ENCODE assay signal across 8 mouse cellular contexts in the genomic region with DNA sequence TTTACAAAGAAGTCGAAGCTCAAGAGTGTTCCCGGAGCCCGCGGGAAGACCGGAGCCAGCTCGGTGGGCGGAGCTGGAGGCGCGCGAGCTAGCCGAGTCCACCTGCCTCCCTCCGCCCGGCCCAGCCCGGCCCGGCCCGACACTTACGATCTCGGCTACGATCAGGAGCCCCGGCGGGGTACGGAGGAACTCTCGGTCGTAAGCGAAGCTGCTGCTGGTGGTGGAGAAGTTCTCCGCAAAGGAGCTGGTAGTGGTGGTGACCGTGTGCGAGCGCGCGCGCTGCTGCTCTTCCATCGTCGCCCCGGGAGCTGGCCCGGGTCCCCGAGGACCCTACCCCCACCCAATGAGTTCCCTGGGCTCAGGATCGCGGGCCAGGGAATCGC. TPM values are rescaled to one million over a fixed set of nuclear protein-coding genes. Genes with fewer than 3 reads are reported as not detected.
DNase-seq lines count a peak whose midpoint lies in the region; ATAC-seq and TF ChIP-seq lines count a peak whose summit lies in the region.

No protein-coding gene starts in this region.

- TF ChIP-seq CTCF in left cerebral cortex, adult 2 months (IDR thresholded peaks at IDR 0.05), result no peak
- TF ChIP-seq CTCF in brain, embryonic 14.5 days (IDR thresholded peaks at IDR 0.05; ENCODE audit: borderline replicate concordance, extremely low read depth, insufficient read depth, insufficient read length), result no peak
- no peak for TF ChIP-seq CTCF in forebrain, postnatal 0 days (IDR thresholded peaks at IDR 0.05; ENCODE audit: low read depth)
- TF ChIP-seq CTCF in liver, embryonic 14.5 days (IDR thresholded peaks at IDR 0.05; ENCODE audit: low read depth), result no peak

- intact Hi-C loops in left cerebral cortex, adult 2 months (cut with DNase I), result no loop called here

- H3K9ac ChIP-seq in forebrain, postnatal 0 days, result peak overlapping the region; percentile 51
- H3K9ac ChIP-seq in intestine, embryonic 16.5 days (ENCODE audit: low read depth, low read length), result peak overlapping the region; percentile 79
- H3K9ac ChIP-seq in liver, embryonic 14.5 days (replicated peaks), result peak overlapping the region; percentile 41; the same call in 1 of the 2 replicates

- H3K27ac ChIP-seq in left cerebral cortex, adult 2 months, result peak overlapping the region; percentile 56; the same call in 1 of the 2 replicates
- no peak overlapping the region; the same call in 1 of the 2 replicates for H3K27ac ChIP-seq in forebrain, postnatal 0 days (ENCODE audit: low read depth, low read length)
- peak overlapping the region; percentile 75 for H3K27ac ChIP-seq in intestine, embryonic 16.5 days (ENCODE audit: low read length)
- no peak overlapping the region for H3K27ac ChIP-seq in liver, embryonic 14.5 days

- no peak for TF ChIP-seq POLR2A in brain, embryonic 14.5 days (IDR thresholded peaks at IDR 0.05; ENCODE audit: borderline replicate concordance, extremely low read depth, insufficient read depth, insufficient read length, poor library complexity, severe bottlenecking)

- no peaks in the 10 kb centered on the region for H3K36me3 ChIP-seq in forebrain, postnatal 0 days (ENCODE audit: insufficient read depth)
- H3K36me3 ChIP-seq in intestine, embryonic 16.5 days (ENCODE audit: control insufficient read depth, insufficient read depth, low read length), result no peaks in the 10 kb centered on the region
- H3K36me3 ChIP-seq in liver, embryonic 14.5 days (replicated peaks; ENCODE audit: control insufficient read depth, insufficient read depth, low read depth), result no peaks in the 10 kb centered on the region

- H3K4me3 ChIP-seq in left cerebral cortex, adult 2 months, result peak overlapping the region; percentile 70
- peak overlapping the region; percentile 62 for H3K4me3 ChIP-seq in forebrain, postnatal 0 days (ENCODE audit: low read depth, low read length)
- H3K4me3 ChIP-seq in intestine, embryonic 16.5 days (ENCODE audit: low read length), result peak overlapping the region; percentile 72
- peak overlapping the region; percentile 56 to 58 for H3K4me3 ChIP-seq in liver, embryonic 14.5 days (ENCODE audit: insufficient read depth in 1 of 2, low read depth in 2 of 2, low read length in 2 of 2)

- H3K27me3 ChIP-seq in forebrain, postnatal 0 days (ENCODE audit: insufficient read depth, low read length), result peaks cover 11% of the 10 kb centered on the region
- H3K27me3 ChIP-seq in intestine, embryonic 16.5 days (replicated peaks; ENCODE audit: control insufficient read depth, insufficient read depth, low read length), result no peaks in the 10 kb centered on the region
- peaks cover 15% of the 10 kb centered on the region for H3K27me3 ChIP-seq in liver, embryonic 14.5 days (ENCODE audit: control insufficient read depth, insufficient read depth, low read length)

- under 1% methylated on average over 39 of the region's 40 CpGs for WGBS in forebrain, postnatal 0 days
- WGBS in intestine, embryonic 16.5 days, result under 1% methylated on average over 40 of the region's 40 CpGs
- WGBS in liver, embryonic 14.5 days (ENCODE audit: insufficient replicate concordance), result under 1% methylated on average over 40 of the region's 40 CpGs

- H3K4me2 ChIP-seq in forebrain, postnatal 0 days (ENCODE audit: low read depth), result peak overlapping the region; percentile 99
- H3K4me2 ChIP-seq in intestine, embryonic 16.5 days (ENCODE audit: low read depth, low read length), result peak overlapping the region; percentile 95
- peak overlapping the region; percentile 67 for H3K4me2 ChIP-seq in liver, embryonic 14.5 days (ENCODE audit: low read depth)

- no peak for TF ChIP-seq EP300 in liver, embryonic 14.5 days (IDR thresholded peaks at IDR 0.05; ENCODE audit: low read depth)

- ATAC-seq in forebrain, postnatal 0 days, result peak; percentile 32
- ATAC-seq in intestine, embryonic 16.5 days, result peak; percentile 73
- ATAC-seq in liver, embryonic 14.5 days (ENCODE audit: insufficient read depth), result peak; percentile 27; the same call in 1 of the 2 replicates
- ATAC-seq in erythroid progenitor cell, adult 5-6 weeks (replicated peaks; ENCODE audit: low FRiP score, poor library complexity, severe bottlenecking), result no peak

- peak; percentile 10 to 20 for DNase-seq in left cerebral cortex, adult 2 months (ENCODE audit: extremely low spot score in 1 of 2, low spot score in 2 of 2)
- no peak for DNase-seq in left cerebral cortex, adult 9 months (ENCODE audit: low spot score in 2 of 2)
- peak; percentile 50 for DNase-seq in brain, embryonic 14.5 days (ENCODE audit: low read depth)
- DNase-seq in forebrain, postnatal 0 days, result peak; percentile 24
- no peak for DNase-seq in liver, embryonic 14.5 days (ENCODE audit: low read depth in 3 of 3, low spot score in 3 of 3)
- peak; percentile 34 for DNase-seq in naive thymus-derived CD4-positive, alpha-beta T cell, adult 2 months (ENCODE audit: low read depth)

- no peaks in the 10 kb centered on the region for H3K9me3 ChIP-seq in forebrain, postnatal 0 days (ENCODE audit: low read length)
- H3K9me3 ChIP-seq in intestine, embryonic 16.5 days (ENCODE audit: control insufficient read depth, low read length), result no peaks in the 10 kb centered on the region
- H3K9me3 ChIP-seq in liver, embryonic 14.5 days (ENCODE audit: control insufficient read depth, low read length), result no peaks in the 10 kb centered on the region

- H3K4me1 ChIP-seq in forebrain, postnatal 0 days (ENCODE audit: insufficient read depth), result peaks cover 3% of the 10 kb centered on the region; the same call in 1 of the 2 replicates
- peaks cover 10% of the 10 kb centered on the region for H3K4me1 ChIP-seq in intestine, embryonic 16.5 days (ENCODE audit: control insufficient read depth, insufficient read depth, low read length)
- no peaks in the 10 kb centered on the region for H3K4me1 ChIP-seq in liver, embryonic 14.5 days (replicated peaks; ENCODE audit: control insufficient read depth in 2 of 2, insufficient read depth in 2 of 2, low read length in 1 of 2)

RNA-seq across cellular contexts. Expression of a gene that starts 0.3 kb away (rescaled TPM):
- total RNA-seq in left cerebral cortex, adult 2 months (2021), result 1 to 10 TPM; 1.6 to 1.8 TPM
- polyA plus RNA-seq in brain, embryonic 14.5 days (2012; rRNA removed), result 7.8 and 8.0 TPM in 2 replicates
- total RNA-seq in forebrain, postnatal 0 days (2014; rRNA removed), result 1.2 and 2.1 TPM in 2 replicates
- polyA plus RNA-seq in forebrain, postnatal 0 days (2015; fragmentation: Nextera tagmentation; extraction: Ambion mirVana), result 6.0 and 6.2 TPM in 2 replicates
- polyA plus RNA-seq in intestine, embryonic 16.5 days (2015; fragmentation: Nextera tagmentation; extraction: Ambion mirVana), result 80.2 and 87.3 TPM in 2 replicates
- 16.2 and 21.9 TPM in 2 replicates for polyA plus RNA-seq in liver, embryonic 14.5 days (2012; rRNA removed)
- 24.2 and 26.2 TPM in 2 replicates for polyA plus RNA-seq in liver, embryonic 14.5 days (2014; fragmentation: Nextera tagmentation; extraction: Ambion mirVana)
- 5.4 TPM in 1 of 2 replicates, not detected in the other for total RNA-seq in erythroid progenitor cell, adult 5-6 weeks (2015; ENCODE audit: low replicate concordance)
- not detected in 2 replicates for total RNA-seq in erythroid progenitor cell, adult 5-6 weeks (2017; ENCODE audit: low replicate concordance)

Comparison
In these comparisons a context has a peak if more than half of its experiments do, and no peak if none do; other contexts are left out.
1. DNase-seq: peak in left cerebral cortex, adult 2 months (2 of 2), brain, embryonic 14.5 days (single experiment), forebrain, postnatal 0 days (single experiment) and naive thymus-derived CD4-positive, alpha-beta T cell, adult 2 months (single experiment); none in left cerebral cortex, adult 9 months (0 of 2) and liver, embryonic 14.5 days (0 of 3).
2. H3K27ac ChIP-seq: peak in left cerebral cortex, adult 2 months (single experiment) and intestine, embryonic 16.5 days (single experiment); none in forebrain, postnatal 0 days (single experiment) and liver, embryonic 14.5 days (single experiment).
3. Peak in every context shown above with its lines, with median percentiles within 50 percentile points of each other: H3K4me3 ChIP-seq, H3K4me2 ChIP-seq and H3K9ac ChIP-seq.